Mouse (Mus musculus): ENCODE data around the gene Cldn9.

Gene Cldn9

DNA sequence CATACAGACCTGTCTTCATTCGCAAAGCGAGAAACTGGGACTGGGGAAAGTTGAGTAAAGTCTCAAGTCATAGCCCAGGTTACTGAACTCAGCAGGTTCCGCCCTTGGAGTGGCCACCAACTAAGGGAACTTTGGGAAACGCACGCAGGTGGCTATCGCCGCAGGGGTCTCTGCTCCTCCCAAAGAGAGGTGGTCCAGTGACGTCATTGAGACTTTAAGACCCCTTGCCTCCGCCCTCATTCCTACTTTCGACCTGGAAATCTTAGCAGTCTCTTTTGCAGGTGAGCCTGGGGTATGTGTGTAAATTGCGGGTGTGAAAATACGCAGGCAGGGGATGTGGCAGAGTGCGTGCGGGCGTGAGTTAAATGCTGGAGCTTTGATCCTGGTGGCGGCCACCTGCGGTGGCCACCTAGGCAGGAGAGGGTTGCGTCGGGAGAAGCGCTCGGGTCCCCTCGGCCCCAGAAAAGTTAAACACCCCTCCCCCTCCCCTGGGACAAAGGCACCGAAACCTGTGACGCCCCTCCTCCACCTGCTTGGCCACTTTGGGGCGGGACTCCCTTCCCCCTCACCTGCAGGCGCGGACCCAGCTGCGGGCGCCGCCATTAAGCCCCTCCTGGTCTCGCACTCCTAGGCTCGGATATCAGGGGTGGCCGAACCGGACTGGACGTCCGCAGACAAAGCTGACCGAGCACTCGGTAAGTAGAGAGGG lies 4.5 kb downstream of the Cldn9 start, which contains the start of gene Cldn6:
Gene Cldn6, plus strand, starts transcription at position 123 of the 709 bp plus-strand sequence.
- no peak for DNase-seq

DNA sequence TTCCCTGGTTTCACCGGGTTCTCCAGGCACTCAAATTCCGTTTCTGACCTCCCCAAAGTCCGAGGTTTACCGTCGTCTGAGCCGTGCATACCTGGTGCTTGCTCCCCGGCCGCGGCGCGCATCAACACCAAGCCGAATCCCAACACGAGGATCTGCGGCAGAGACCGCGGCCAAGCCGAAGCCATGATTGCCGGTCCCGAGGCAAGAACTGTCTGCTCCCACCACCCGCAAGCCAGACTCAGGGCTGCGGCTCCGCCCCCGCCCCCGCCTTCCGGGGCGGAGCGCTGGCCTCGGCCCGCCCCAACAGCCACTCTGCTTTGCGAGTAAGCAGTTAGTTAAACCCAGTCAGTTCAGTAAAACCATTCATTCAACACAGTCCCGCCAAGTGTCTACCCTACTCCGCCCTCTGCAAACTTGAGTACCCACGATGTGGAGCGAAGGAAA lies 6.6 kb downstream of the Cldn9 start, which contains the start of gene Tnfrsf12a:
Gene Tnfrsf12a, minus strand, starts transcription at position 233 of the 444 bp plus-strand sequence.
- peak; percentile 92 for DNase-seq

- DNase-seq, result peak; percentile 56
Measured at GRCm38 (mm10) chr17:23676473-23677031, 7.3 kb downstream of the Cldn9 start.

- DNase-seq, result no peak
Measured at GRCm38 (mm10) chr17:23675564-23676281, 8.1 kb downstream of the Cldn9 start.

DNA sequence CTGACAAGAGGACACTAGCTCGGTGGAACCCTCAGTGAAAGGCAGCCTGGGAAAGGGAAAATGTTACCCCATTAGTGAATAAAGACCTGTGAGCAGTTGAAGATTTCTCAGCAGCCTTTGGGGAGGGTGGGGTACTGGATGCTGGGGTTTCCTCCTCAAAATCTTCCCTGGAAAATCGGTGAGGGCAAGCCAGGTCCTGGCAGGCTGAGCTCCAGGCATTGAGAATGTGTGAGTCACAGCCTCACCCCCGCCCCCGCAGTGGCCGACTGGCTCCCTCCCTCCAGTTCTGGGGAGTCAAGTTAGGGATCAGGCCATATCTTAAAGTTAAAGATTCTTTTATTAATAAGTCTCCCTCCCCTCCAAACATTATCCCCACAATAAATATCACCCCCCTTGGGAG lies 8.7 kb downstream of the Cldn9 start:
- DNase-seq, result no peak

DNA sequence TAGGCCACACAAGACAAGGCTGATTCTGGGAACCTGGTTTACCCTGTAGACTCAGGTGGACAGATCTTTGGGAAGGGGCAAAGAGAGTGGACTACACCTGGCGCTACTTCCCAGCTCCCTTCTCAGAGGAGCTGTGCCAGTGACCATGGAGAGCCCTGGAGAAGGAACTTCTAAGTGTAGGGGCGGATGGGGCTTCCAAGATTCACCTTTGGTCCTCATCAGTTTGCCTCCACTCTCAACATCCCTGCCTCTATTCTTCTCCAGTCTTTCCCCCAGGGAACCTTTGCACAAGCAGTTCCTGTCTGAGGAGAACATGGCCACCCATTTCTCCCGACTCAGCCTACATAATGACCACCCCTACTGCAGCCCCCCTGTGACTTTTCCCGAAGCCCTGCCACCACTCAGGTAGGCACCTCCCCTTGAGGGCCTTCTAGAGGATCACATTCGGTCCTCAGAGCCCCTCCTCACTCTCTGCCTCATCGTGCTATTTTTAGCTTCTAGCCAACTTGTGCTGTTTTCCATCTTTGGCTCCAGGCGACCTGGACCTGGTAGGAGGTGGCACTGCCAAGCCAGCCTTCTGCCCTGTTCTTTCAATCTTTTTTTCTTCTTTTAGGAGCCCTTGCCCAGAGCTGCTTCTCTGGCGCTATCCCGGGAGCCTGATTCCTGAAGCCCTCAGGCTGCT lies 9.4 kb downstream of the Cldn9 start:
- DNase-seq, result no peak

DNA sequence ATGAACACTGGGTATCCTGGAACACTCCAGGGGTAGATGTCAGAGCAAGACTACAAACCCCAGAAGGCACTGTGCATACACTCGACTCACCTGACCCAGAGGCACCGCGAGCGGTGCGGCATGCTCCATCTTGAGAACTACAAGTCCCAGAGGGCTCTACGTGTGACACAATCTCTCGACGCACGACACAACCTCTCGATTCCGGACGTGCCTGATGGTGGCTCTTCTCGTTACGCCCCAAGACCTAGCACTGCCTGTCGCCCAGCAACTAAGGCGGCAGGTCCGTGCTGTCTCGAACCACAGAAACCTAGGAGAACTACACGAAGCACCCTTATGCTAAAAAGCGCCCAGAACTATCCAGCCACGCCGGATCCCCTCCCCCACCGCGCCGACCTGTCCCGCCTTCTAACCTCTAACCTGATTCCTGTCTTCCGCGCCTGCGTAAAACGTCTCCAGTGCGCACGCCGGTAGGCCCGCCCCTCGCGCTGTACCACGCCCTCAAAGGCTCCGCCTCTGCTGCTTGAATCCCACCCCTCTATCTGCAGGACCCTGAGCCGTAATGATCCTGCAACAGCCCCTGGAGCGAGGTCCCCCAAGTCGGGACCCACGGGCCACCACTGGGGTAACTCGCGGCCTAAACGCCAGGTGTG lies 10.3 kb downstream of the Cldn9 start, which contains the start of the genes Hcfc1r1 and Thoc6:
Gene Hcfc1r1, plus strand, starts transcription at position 173 of the 650 bp plus-strand sequence.
Gene Thoc6, minus strand, starts transcription at position 459 of the 650 bp plus-strand sequence.
- peak; percentile 96 for DNase-seq

DNA sequence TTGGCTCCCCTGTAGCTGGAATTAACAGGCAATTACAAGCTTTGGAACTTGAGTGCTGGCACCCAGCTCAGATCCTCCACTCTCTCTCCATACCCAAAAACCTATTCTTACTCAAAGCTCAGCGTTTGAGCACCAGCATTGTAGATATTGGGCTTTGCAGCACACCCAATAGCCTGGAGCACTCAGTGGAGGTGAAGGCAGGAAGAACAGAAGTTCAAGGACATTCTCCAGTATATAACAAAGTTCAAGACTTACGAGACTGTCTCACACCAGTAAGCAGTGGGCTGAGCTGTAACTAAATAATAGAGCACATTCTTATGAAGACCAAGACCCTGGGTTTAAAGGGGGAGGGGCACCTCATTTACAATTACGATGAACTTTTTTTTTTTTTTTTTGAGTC lies 11.1 kb downstream of the Cldn9 start:
- no peak for DNase-seq

GRCm38 (mm10) chr17:23671519-23671918 lies 12.3 kb downstream of the Cldn9 start:
- no peak for DNase-seq

DNA sequence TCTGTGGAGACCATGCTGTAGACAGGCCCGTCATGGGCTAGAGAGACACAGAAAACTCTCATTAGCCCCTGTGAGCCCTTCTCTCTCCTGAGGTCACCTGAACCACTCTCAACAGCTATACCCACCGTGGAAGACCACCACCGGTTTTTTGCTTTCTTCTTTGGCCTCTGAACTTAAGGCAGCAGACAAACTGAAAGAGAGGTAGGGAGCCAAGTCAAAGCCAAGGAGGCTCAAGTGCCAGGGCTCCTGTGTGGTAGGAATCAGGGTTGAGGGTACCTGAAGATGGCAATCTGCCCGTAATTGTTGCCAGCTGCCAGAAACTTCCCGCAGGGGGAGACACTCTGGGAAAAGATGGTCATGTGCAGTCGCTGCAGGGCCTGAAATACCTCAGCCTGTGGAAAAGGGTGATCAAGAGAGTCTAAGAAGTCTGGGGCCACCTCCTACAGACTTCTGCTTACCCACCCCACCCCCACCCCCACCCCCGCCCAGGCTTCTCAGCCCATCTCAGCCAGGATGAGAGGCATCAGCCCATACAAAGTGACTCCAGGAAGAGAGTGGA lies 13.2 kb downstream of the Cldn9 start:
- no peak for DNase-seq

GRCm38 (mm10) chr17:23665511-23665910 lies 18.3 kb downstream of the Cldn9 start:
- DNase-seq, result no peak

DNA sequence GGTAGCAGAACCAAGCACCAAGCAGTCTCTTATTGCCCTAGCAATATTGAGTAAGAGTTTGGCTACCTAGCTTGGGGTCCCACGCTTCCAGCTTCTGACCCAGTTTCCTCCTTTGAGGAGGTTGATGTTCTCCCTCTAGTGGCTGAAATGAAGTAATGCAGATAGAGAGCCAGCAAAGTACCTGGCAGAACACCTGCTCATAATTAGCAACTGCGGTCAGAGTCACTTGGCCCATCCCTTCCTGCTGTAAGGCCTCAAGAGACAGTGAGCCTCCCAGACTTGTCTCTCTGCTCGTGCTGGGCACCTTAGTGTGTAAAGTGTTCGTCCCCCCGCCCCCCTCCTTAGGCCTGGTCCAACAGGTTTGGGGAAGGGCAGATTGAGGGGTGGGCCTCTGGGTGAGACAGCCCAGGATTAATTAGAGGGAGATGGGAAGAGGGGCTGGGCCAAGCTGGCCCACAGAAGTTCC lies 19.2 kb downstream of the Cldn9 start:
- peak; percentile 69 for DNase-seq

GRCm38 (mm10) chr17:23661526-23661925 lies 22.3 kb downstream of the Cldn9 start:
- DNase-seq, result no peak

GRCm38 (mm10) chr17:23660876-23661200 lies 23.0 kb downstream of the Cldn9 start:
- DNase-seq, result no peak

DNA sequence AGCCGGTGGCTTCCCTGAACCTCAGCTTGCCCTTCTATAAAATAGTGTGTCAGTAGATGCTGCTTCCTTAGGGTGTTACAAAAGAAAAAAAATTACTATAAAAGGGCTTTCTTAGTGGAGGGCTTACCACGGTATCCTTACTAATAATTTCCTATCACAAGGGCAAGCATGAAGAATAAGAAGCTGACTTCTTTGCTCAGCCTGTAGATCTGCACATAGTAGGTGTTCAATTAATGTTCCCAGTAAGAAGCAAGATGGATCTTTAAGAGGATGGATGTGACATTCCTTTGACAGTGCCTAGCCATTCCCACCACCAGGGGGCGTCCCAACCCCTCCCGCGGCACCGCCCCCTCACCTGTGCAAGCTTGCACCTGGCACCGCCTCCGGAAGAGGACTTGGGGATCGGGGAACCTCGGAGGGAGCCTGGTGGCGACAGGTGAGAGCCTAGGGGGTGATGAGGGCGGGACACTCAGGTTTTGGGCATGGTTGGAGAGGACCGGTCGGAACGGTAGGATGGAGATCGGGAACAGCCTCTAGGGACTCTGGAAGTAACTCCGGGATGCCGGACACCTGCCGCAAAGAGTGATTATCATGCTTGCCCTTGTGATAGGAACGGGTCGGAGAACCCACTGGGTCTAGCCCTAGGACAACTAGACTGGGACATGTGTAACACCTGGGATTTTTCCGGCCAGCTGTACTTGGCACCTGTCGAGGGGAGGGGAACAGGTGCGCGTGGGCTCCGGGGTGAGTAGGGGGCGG lies 23.5 kb downstream of the Cldn9 start, which contains the start of gene Bicdl2:
Gene Bicdl2, plus strand, starts transcription at position 390 of the 759 bp plus-strand sequence.
- DNase-seq, result no peak

GRCm38 (mm10) chr17:23658450-23658849 lies 25.4 kb downstream of the Cldn9 start:
- no peak for DNase-seq

DNA sequence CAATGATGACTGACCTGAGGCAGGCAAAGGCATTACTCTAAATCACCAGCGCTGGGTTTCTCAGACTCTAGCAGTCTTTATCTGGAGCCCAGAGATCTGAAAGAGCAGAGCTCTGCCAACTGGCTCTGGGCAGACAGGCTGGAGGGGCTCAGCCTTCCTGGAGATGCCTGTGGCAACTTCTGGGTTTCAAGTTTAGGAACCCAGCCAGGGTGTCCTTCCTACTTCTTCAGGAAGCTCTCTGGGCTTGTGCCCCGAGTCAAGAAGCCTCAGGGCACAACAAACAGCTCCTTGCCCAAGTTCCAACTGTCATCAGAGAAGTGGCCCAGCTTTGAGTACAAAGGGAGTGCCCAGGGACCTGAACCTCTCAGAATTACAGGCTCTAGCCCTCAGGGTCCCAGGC lies 29.4 kb downstream of the Cldn9 start:
- DNase-seq, result no peak

- DNase-seq, result no peak
Measured at GRCm38 (mm10) chr17:23654001-23654400, 29.8 kb downstream of the Cldn9 start.

DNA sequence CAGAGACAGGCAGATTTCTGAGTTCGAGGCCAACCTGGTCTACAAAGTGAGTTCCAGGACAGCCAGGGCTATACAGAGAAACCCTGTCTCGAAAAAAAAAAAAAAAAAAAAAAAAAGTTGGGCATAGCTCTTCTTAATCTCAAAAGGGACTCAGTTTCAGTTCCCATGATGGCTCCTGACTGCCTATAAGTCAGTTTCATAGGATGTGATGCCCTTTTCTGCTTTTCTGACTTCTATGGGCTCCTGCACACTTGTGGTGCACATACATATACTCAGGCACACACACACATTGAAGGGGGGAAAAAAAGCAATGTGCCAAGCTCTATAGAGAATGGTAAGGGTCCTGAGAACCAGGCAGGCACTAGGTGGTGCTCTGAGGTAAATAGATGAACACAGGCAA lies 30.5 kb downstream of the Cldn9 start:
- DNase-seq, result no peak

DNA sequence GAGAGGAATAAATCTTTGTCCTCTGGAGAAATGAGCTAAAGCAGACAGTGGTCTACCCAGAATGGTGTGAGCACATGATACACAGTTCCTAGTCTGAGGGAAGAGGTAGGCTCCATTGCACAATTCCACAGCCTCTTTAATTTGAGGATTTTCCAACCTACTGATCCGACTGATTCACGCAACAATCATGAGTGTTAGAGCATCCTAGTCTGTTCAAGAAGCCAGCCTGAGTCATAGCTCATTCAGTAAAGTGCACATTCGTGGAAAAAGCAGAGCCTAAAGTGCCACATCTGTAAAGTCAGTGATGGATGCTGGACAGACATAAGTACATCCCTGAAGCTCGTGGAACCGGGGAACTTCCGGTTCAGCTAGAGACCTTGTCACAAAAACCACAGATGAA lies 32.5 kb downstream of the Cldn9 start:
- DNase-seq, result no peak

GRCm38 (mm10) chr17:23645894-23646293 lies 37.9 kb downstream of the Cldn9 start:
- DNase-seq, result no peak

Data from embryo, embryonic 11 days (tissue).